Mouse (Mus musculus) C2C12 (cell line): ENCODE results near the gene Socs4.

ENCODE experiments used
- CEBPB ChIP-seq: IDR thresholded peaks from one replicate; pipeline ENCODE4 v1.6.1; 2011; ENCODE audit warnings: low read depth, mild to moderate bottlenecking, control low read depth, moderate library complexity
- CTCF ChIP-seq: IDR thresholded peaks from one replicate; pipeline ENCODE4 v1.5.1; 2011; ENCODE audit not compliant: control insufficient read depth, insufficient read depth, insufficient read length
- FOSL1 ChIP-seq: IDR thresholded peaks from one replicate; pipeline ENCODE4 v1.8.0; 2011; ENCODE audit warnings: mild to moderate bottlenecking, low read length; ENCODE audit not compliant: poor library complexity, insufficient read depth, severe bottlenecking
- MAX ChIP-seq: IDR thresholded peaks from one replicate; pipeline ENCODE4 v1.6.1; 2011; ENCODE audit warnings: mild to moderate bottlenecking, control low read depth
- MYOD1 ChIP-seq: IDR thresholded peaks from one replicate; pipeline ENCODE4 v1.6.1; 2011; ENCODE audit warnings: low read depth; ENCODE audit not compliant: control insufficient read depth, insufficient read length
- MYOG ChIP-seq: IDR thresholded peaks from one replicate; pipeline ENCODE4 v1.6.1; 2011; ENCODE audit not compliant: control insufficient read depth, insufficient read length; ENCODE audit errors: extremely low read depth
- USF1 ChIP-seq: IDR thresholded peaks from one replicate; pipeline ENCODE4 v1.6.1; 2011; ENCODE audit warnings: low read depth, mild to moderate bottlenecking, control low read depth, moderate library complexity

DNA sequence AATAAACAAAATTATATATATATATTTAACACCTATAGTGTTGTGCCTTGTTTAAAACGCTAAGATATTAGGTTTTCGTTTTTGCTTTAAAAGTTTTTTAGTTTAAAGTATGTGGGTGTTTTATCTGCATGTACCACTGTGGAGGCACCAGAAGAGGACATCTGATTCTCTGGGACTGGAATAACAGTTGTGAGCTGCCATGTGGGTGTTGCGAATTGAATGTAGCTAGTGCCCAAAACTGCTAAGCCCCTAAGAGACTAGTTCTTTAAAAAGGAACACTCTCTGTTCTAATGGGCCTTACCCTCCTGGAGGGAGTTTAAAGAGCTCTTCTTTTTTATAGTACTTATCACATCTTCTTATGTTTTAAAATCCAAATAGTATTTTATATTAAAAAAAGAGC is 11.9 kb upstream of the Socs4 start:
- TF ChIP-seq MYOG (no peak), CTCF (no peak), MAX (no peak), MYOD1 (no peak), USF1 (no peak), CEBPB (no peak), FOSL1 (no peak)
